Mouse (Mus musculus) ES-E14 (cell line): ENCODE measurements around the gene Mrps7. TPM values are rescaled to one million over a fixed set of nuclear protein-coding genes. Genes with fewer than 3 reads are reported as not detected.

Experiments
- DNase-seq: peaks from one replicate; pipeline ENCODE4 v3.0.0-alpha.2; 2013; ENCODE audit warnings: low read depth, low spot score
- H3K27ac ChIP-seq: 2 replicates; pipeline ENCODE4 v1.5.1; 2012; ENCODE audit warnings: low read depth, mild to moderate bottlenecking, low read length, moderate library complexity, mixed read lengths; ENCODE audit not compliant: poor library complexity, insufficient read depth, severe bottlenecking
- H3K36me3 ChIP-seq: 2 replicates; pipeline ENCODE4 v1.6.1; 2012; ENCODE audit warnings: mild to moderate bottlenecking, low read length, moderate library complexity, mixed read lengths; ENCODE audit not compliant: control insufficient read depth, poor library complexity, insufficient read depth, severe bottlenecking
- H3K4me1 ChIP-seq, 2 experiments: fragments of 150-350 bp in 1 of 2; sonication (generic) in 1 of 2; 2 replicates each; pipeline ENCODE4 v1.6.1; 2012; ENCODE audit warnings: low read length in 2 of 2, mild to moderate bottlenecking in 1 of 2, mixed read lengths in 1 of 2; ENCODE audit not compliant: control insufficient read depth in 2 of 2, insufficient read depth in 2 of 2, poor library complexity in 1 of 2
- H3K4me3 ChIP-seq, 2 experiments: fragments of 150-350 bp in 1 of 2; sonication (generic) in 1 of 2; 2 replicates each; pipeline ENCODE4 v1.5.1; 2012; ENCODE audit warnings: low read length in 2 of 2, low read depth in 1 of 2, mild to moderate bottlenecking in 1 of 2, mixed read lengths in 1 of 2; ENCODE audit not compliant: insufficient read depth in 1 of 2, poor library complexity in 1 of 2, severe bottlenecking in 1 of 2
- H3K9ac ChIP-seq: 2 replicates; pipeline ENCODE4 v1.6.1; 2012; ENCODE audit warnings: low read depth, mild to moderate bottlenecking, low read length, mixed read lengths; ENCODE audit not compliant: poor library complexity, insufficient read depth, severe bottlenecking
- H3K9me3 ChIP-seq: fragments of 150-350 bp; sonication (generic); 2 replicates; pipeline ENCODE4 v1.6.1; 2012; ENCODE audit warnings: low read depth, mild to moderate bottlenecking, low read length; ENCODE audit not compliant: control insufficient read depth, insufficient read depth
- CHD2 ChIP-seq: IDR thresholded peaks from 2 replicates; pipeline ENCODE4 v1.6.1; 2014; ENCODE audit warnings: mild to moderate bottlenecking, low read depth, low read length, inconsistent platforms
- HCFC1 ChIP-seq: IDR thresholded peaks from 2 replicates; pipeline ENCODE4 v1.6.1; 2012; ENCODE audit warnings: low read length, inconsistent platforms, borderline replicate concordance; ENCODE audit not compliant: insufficient read depth
- MAFK ChIP-seq: IDR thresholded peaks from 2 replicates; pipeline ENCODE4 v1.6.1; 2014; ENCODE audit warnings: mild to moderate bottlenecking, low read depth, low read length, inconsistent platforms; ENCODE audit not compliant: insufficient read depth
- ZC3H11A ChIP-seq: IDR thresholded peaks from 2 replicates; pipeline ENCODE4 v1.6.1; 2012; ENCODE audit warnings: low read depth, mild to moderate bottlenecking, inconsistent platforms, low read length, borderline replicate concordance
- ZNF384 ChIP-seq: IDR thresholded peaks from 2 replicates; pipeline ENCODE4 v1.6.1; 2012; ENCODE audit warnings: low read depth, low read length, inconsistent platforms
- in situ Hi-C, 2 experiments: fragments of 600-800 bp; cut with MboI; formaldehyde crosslinking; loops; one replicate each; pipeline ENCODE4 v1.15.1; 2025; ENCODE audit warnings: low sequenced_read_pairs in 2 of 2, inconsistent platforms in 1 of 2; ENCODE audit not compliant: unreplicated experiment in 2 of 2
- total RNA-seq: library from RNA; depleted of rRNA; stranded (reverse); fragments of 300-350 nt; gene quantifications from 2 replicates; pipeline ENCODE4 v1.2.3, GENCODE M21; 2012

The Mrps7 gene
- total RNA-seq, 1 experiment, result 74.9 TPM

DNA sequence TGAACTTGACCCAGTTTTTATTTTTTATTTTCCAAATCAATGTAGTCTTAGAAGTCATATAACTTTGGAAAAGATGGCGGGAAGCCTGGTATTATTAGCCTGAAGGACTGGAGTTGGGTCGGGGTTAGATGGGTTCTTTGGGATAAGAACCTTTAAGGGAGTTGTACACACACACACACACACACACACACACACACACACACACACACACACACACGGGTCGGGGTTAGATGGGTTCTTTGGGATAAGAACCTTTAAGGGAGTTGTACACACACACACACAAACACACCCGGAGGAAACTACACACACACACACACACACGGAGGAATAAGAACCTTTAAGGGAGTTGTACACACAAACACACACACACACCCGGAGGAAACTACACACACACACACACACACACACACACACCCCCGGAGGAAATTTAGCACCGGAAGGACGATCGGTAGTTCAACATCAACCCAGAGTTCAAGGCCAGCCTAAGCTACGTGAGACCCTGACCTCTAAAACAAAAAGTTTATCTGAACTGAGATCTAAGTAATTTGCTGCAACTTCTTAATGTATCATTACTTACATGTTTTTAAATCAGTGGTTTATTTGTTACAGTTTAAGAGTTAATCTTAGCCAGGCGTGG lies 24.9 kb downstream of the Mrps7 start:
- TF ChIP-seq ZNF384 (no peak), CHD2 (no peak), ZC3H11A (no peak), MAFK (no peak), HCFC1 (no peak)

GRCm38 (mm10) chr11:115629734-115630531 lies 26.2 kb downstream of the Mrps7 start:
- Histone ChIP-seq H3K27ac (peak overlapping the region; percentile 56; the same call in 1 of the 2 replicates), H3K4me3 (no peak overlapping the region), H3K36me3 (no peaks in the 10 kb centered on the region), H3K9me3 (no peaks in the 10 kb centered on the region), H3K4me1 (peaks cover 8 to 17% of the 10 kb centered on the region in 2 experiments; a peak in 3 of 4 replicates), H3K9ac (peak overlapping the region; percentile 21; the same call in 1 of the 2 replicates)
- no peak for TF ChIP-seq CHD2
- in situ Hi-C loops, result loop anchor here in 1 of 2 experiments (5.0 kb wide), 1 partner anchor 87 kb away; no protein-coding TSS in a partner anchor
- DNase-seq, result no peak

More for the DNA sequence above, 24.9 kb downstream of the Mrps7 start:
- DNase-seq, result no peak
- in situ Hi-C loops, result no loop called here
- no peak overlapping the region for H3K27ac ChIP-seq
- H3K4me1 ChIP-seq, result peaks cover 8 to 12% of the 10 kb centered on the region in 2 experiments; a peak in 3 of 4 replicates
- no peaks in the 10 kb centered on the region for H3K9me3 ChIP-seq
- peak overlapping the region; percentile 60; the same call in 1 of the 2 replicates for H3K9ac ChIP-seq
- peak overlapping the region; percentile 53 to 91 for H3K4me3 ChIP-seq
- H3K36me3 ChIP-seq, result peaks cover 4% of the 10 kb centered on the region; the same call in 1 of the 2 replicates

GRCm38 (mm10) chr11:115630532-115631504 lies 27.1 kb downstream of the Mrps7 start:
- peak overlapping the region; percentile 50; the same call in 1 of the 2 replicates for H3K27ac ChIP-seq
- H3K9ac ChIP-seq, result peak overlapping the region; percentile 4; the same call in 1 of the 2 replicates
- H3K4me1 ChIP-seq, result peaks cover 8 to 21% of the 10 kb centered on the region in 2 experiments; a peak in 3 of 4 replicates
- in situ Hi-C loops, result loop anchor here in 1 of 2 experiments (5.0 kb wide), 1 partner anchor 86 kb away; no protein-coding TSS in a partner anchor
- peak; percentile 13; the same call in 1 of the 2 replicates for TF ChIP-seq ZNF384
- TF ChIP-seq HCFC1, result no peak
- no peaks in the 10 kb centered on the region for H3K36me3 ChIP-seq
- no peak for DNase-seq
- H3K4me3 ChIP-seq, result peak overlapping the region; percentile 19 to 50; a peak in 3 of 4 replicates
- H3K9me3 ChIP-seq, result no peaks in the 10 kb centered on the region

DNA sequence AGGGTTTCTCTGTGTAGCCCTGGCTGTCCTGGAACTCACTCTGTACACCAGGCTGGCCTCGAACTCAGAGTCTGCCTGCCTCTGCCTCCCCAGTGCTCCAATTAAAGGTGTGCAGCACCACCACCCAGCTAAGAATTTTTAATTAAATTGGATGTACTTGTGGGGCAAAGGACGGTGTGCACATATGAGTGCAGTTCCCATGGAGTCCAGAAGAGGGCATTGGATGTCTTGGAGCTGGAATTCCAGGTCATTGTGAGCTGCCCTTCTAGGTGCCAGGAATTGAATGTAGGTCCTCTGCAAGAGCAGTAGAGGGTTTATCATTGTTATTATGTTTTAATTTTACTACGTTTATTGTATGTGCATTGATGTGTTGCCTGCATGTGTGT lies 27.8 kb downstream of the Mrps7 start:
- Histone ChIP-seq H3K4me1 (peaks cover 8 to 16% of the 10 kb centered on the region in 2 experiments; a peak in 3 of 4 replicates), H3K27ac (peak overlapping the region; percentile 50; the same call in 1 of the 2 replicates), H3K36me3 (no peaks in the 10 kb centered on the region), H3K9ac (peak overlapping the region; percentile 4; the same call in 1 of the 2 replicates), H3K9me3 (no peaks in the 10 kb centered on the region), H3K4me3 (peak overlapping the region; percentile 19 to 50; a peak in 3 of 4 replicates)
- no peak for TF ChIP-seq CHD2
- TF ChIP-seq HCFC1, result no peak
- TF ChIP-seq ZNF384, result no peak
- no peak for TF ChIP-seq MAFK
- TF ChIP-seq ZC3H11A, result peak; percentile 46; the same call in 1 of the 2 replicates
- in situ Hi-C loops, result loop anchor here in 1 of 2 experiments (5.0 kb wide), 1 partner anchor 86 kb away; no protein-coding TSS in a partner anchor
- no peak for DNase-seq
